Mouse (Mus musculus) heart, embryonic 16.5 days (tissue): ENCODE data around the gene Usf3. TPM values are rescaled to one million over a fixed set of nuclear protein-coding genes. Genes with fewer than 3 reads are reported as not detected.

Source experiments
- ATAC-seq: fragments of 200-750 bp; cut with Nextera tagmentation; replicated peaks from 2 replicates; pipeline ENCODE4 v1.8.0; 2017; ENCODE audit warnings: moderate number of reproducible peaks; ENCODE audit not compliant: insufficient read depth, low FRiP score; ENCODE audit errors: extremely low read depth
- H3K27ac ChIP-seq: fragments of 300-500 bp; sonication (generic); 2 replicates; pipeline ENCODE4 v1.5.1; 2014; ENCODE audit warnings: mild to moderate bottlenecking, low read length, control low read depth, moderate library complexity
- H3K27me3 ChIP-seq: fragments of 300-500 bp; sonication (generic); 2 replicates; pipeline ENCODE4 v1.6.1; 2014; ENCODE audit warnings: low read length, mixed read lengths; ENCODE audit not compliant: control insufficient read depth, insufficient read depth
- H3K36me3 ChIP-seq: fragments of 300-500 bp; sonication (generic); 2 replicates; pipeline ENCODE4 v1.6.1; 2014; ENCODE audit not compliant: control insufficient read depth, insufficient read depth
- H3K4me1 ChIP-seq: fragments of 300-500 bp; sonication (generic); 2 replicates; pipeline ENCODE4 v1.6.1; 2014; ENCODE audit warnings: low read length, mixed read lengths; ENCODE audit not compliant: control insufficient read depth, insufficient read depth
- H3K4me2 ChIP-seq: fragments of 300-500 bp; sonication (generic); 2 replicates; pipeline ENCODE4 v1.6.1; 2014; ENCODE audit warnings: low read depth, mild to moderate bottlenecking, control low read depth, low read length
- H3K4me3 ChIP-seq: fragments of 300-500 bp; sonication (generic); 2 replicates; pipeline ENCODE4 v1.5.1; 2014; ENCODE audit warnings: mild to moderate bottlenecking, control low read depth, low read length
- H3K9ac ChIP-seq: fragments of 300-500 bp; sonication (generic); 2 replicates; pipeline ENCODE4 v1.6.1; 2014; ENCODE audit warnings: low read length, control low read depth
- H3K9me3 ChIP-seq: fragments of 300-500 bp; sonication (generic); replicated peaks from 2 replicates; pipeline ENCODE4 v1.6.1; 2016; ENCODE audit warnings: low read length; ENCODE audit not compliant: control insufficient read depth
- WGBS: fragments of 180-500 bp; shearing (Covaris S2); extraction: QIAGEN DNeasy Blood & Tissue Kit; methylation state at CpG from one replicate; pipeline ENCODE4 v1.1.7; 2014; 5-methylcytosine and 5-hydroxymethylcytosine counted together
- polyA plus RNA-seq: library from polyadenylated mRNA; unstranded; fragments of >200 nt; fragmentation: Nextera tagmentation; extraction: Ambion mirVana; gene quantifications from 2 replicates; pipeline ENCODE4 v1.2.1, GENCODE M21; 2015

Usf3 gene
- polyA plus RNA-seq, 1 experiment from 2014 or later = 2.0 TPM

GRCm38 (mm10) chr16:44165182-44165581 is 7.9 kb upstream of the Usf3 start:
- WGBS = 49% methylated on average over 3 of the region's 3 CpGs
- no peak for ATAC-seq

GRCm38 (mm10) chr16:44168990-44169389 is 4.1 kb upstream of the Usf3 start:
- WGBS = 78% methylated on average over 4 of the region's 4 CpGs
- no peak overlapping the region for H3K9ac ChIP-seq
- peaks cover 9% of the 10 kb centered on the region for H3K4me1 ChIP-seq
- ATAC-seq = no peak
- H3K4me2 ChIP-seq = no peak overlapping the region
- H3K27ac ChIP-seq = no peak overlapping the region
- no peaks in the 10 kb centered on the region for H3K36me3 ChIP-seq
- H3K9me3 ChIP-seq = no peaks in the 10 kb centered on the region
- no peak overlapping the region for H3K4me3 ChIP-seq
- no peaks in the 10 kb centered on the region for H3K27me3 ChIP-seq

More at GRCm38 (mm10) chr16:44165182-44165581, 7.9 kb upstream of the Usf3 start:
- no peaks in the 10 kb centered on the region for H3K27me3 ChIP-seq
- no peak overlapping the region for H3K9ac ChIP-seq
- no peak overlapping the region for H3K4me3 ChIP-seq
- no peaks in the 10 kb centered on the region for H3K9me3 ChIP-seq
- no peaks in the 10 kb centered on the region for H3K36me3 ChIP-seq
- H3K4me2 ChIP-seq = no peak overlapping the region
- H3K4me1 ChIP-seq = peaks cover 3% of the 10 kb centered on the region; the same call in 1 of the 2 replicates
- no peak overlapping the region for H3K27ac ChIP-seq

DNA sequence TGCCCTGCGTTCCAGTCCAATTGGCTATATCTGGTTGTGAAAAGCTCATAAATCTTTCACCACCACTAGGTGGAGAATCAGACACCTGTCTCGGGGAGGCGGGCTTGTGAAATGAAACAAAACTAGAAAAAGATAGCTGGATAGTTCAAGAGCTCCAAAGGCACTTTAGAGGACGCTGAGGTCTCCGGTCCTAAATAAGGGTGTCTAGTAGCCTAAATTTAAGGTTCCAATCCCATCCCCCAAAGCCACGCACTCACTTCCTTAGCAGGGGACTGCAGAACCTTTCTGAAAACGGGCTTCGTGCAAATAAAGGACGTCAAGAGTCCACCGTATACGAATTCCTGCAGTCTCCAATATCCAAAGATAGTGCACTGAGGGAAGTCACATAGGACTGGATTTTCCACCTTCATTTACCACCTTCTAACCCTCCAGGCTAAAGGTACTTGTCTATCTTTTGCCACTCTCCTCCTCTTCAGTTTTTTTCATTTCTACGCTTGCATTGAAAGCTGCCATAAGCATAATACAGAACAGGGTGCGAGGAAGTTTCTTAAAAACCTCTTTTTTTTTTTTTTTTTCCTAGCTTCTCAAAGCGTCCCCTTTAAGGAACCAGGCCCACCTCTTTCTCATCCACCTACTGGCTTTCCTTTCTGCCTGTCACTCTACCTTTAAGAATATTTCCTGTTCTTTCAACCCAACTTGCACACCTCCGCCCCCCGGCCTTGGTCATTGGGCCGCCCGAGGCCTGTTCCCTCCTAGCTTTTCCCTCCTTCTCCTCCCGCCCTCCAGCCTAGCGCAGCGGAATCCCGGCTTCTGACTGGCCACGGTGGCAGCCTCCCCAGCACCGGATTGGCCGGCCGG is 520 bp upstream of the Usf3 start:
- ATAC-seq = peak; percentile 99
- no peaks in the 10 kb centered on the region for H3K9me3 ChIP-seq
- H3K9ac ChIP-seq = peak overlapping the region; percentile 76
- H3K27ac ChIP-seq = peak overlapping the region; percentile 97
- peaks cover 21% of the 10 kb centered on the region for H3K4me1 ChIP-seq
- H3K4me2 ChIP-seq = peak overlapping the region; percentile 92
- H3K27me3 ChIP-seq = no peaks in the 10 kb centered on the region
- H3K4me3 ChIP-seq = peak overlapping the region; percentile 85
- WGBS = under 1% methylated on average over 26 of the region's 26 CpGs
- no peaks in the 10 kb centered on the region for H3K36me3 ChIP-seq

GRCm38 (mm10) chr16:44173966-44174530 is 1.0 kb downstream of the Usf3 start:
- 12% methylated on average over 7 of the region's 7 CpGs for WGBS
- H3K4me2 ChIP-seq = peak overlapping the region; percentile 72

GRCm38 (mm10) chr16:44175001-44175400 is 2.0 kb downstream of the Usf3 start:
- no peak overlapping the region for H3K4me3 ChIP-seq
- peaks cover 21% of the 10 kb centered on the region for H3K4me1 ChIP-seq
- WGBS = 53% methylated on average over 1 of the region's 1 CpGs
- H3K27ac ChIP-seq = no peak overlapping the region
- no peaks in the 10 kb centered on the region for H3K9me3 ChIP-seq
- no peak overlapping the region for H3K4me2 ChIP-seq
- no peak for ATAC-seq
- H3K36me3 ChIP-seq = 0 out of 2 replicates have a peak, but pooled peaks cover 2% of the 10 kb centered on the region
- no peaks in the 10 kb centered on the region for H3K27me3 ChIP-seq
- H3K9ac ChIP-seq = no peak overlapping the region

More at GRCm38 (mm10) chr16:44173966-44174530, 1.0 kb downstream of the Usf3 start:
- Histone ChIP-seq H3K4me1 (peaks cover 21% of the 10 kb centered on the region), H3K9me3 (no peaks in the 10 kb centered on the region), H3K27me3 (no peaks in the 10 kb centered on the region), H3K4me3 (peak overlapping the region; percentile 85), H3K9ac (peak overlapping the region; percentile 92), H3K27ac (peak overlapping the region; percentile 96), H3K36me3 (0 out of 2 replicates have a peak, but pooled peaks cover 2% of the 10 kb centered on the region)
- no peak for ATAC-seq

DNA sequence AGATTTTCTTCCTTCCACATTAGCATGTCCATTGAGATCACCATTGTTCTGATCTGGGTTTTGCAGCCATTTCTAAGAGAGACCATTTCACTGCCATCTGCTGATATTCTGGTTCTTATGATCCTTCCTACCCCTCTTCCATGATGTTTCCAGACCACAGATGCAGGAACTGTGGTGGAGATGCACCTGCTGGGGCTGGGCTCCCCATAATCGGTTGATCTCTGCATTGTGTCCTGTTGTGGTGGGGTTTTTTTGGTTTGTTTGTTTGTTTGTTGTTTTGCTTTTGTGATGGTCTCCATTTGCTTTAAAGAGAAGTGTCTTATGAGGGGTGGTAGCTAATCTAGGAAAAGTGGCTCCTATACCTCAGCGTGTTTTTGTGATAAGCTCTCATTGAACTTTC is 3.5 kb downstream of the Usf3 start:
- Histone ChIP-seq H3K27me3 (no peaks in the 10 kb centered on the region), H3K9ac (no peak overlapping the region), H3K4me3 (no peak overlapping the region), H3K27ac (no peak overlapping the region), H3K36me3 (0 out of 2 replicates have a peak, but pooled peaks cover 2% of the 10 kb centered on the region), H3K9me3 (no peaks in the 10 kb centered on the region), H3K4me2 (no peak overlapping the region), H3K4me1 (peaks cover 21% of the 10 kb centered on the region)
- 96% methylated on average over 2 of the region's 2 CpGs for WGBS
- no peak for ATAC-seq

- no peak for ATAC-seq
- Histone ChIP-seq H3K36me3 (0 out of 2 replicates have a peak, but pooled peaks cover 5% of the 10 kb centered on the region), H3K9ac (no peak overlapping the region), H3K27me3 (no peaks in the 10 kb centered on the region), H3K27ac (no peak overlapping the region), H3K9me3 (no peaks in the 10 kb centered on the region), H3K4me3 (no peak overlapping the region), H3K4me2 (no peak overlapping the region), H3K4me1 (peaks cover 16% of the 10 kb centered on the region)
- 54% methylated on average over 1 of the region's 1 CpGs for WGBS
Measured at GRCm38 (mm10) chr16:44178555-44178954, 5.5 kb downstream of the Usf3 start.

DNA sequence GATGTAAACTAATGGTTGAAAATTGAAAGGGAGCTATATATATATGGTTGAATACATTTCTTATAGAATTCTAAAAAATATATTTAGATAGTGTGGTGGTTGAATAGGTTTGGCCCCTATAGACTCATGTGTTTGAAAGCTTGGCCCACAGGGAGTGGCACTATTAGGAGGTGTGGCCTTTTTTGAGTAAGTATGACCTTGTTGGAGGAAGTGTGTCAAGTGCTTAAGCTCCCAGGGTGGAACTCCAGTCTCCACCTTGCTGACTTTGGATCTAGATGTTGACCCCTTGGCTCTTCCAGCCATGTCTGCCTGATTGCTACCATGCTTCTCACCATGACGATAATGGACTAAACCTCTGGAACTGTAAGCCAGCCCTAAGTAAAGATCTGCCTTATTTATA is 9.6 kb downstream of the Usf3 start:
- Histone ChIP-seq H3K4me2 (no peak overlapping the region), H3K4me1 (no peaks in the 10 kb centered on the region), H3K36me3 (0 out of 2 replicates have a peak, but pooled peaks cover 5% of the 10 kb centered on the region), H3K27ac (no peak overlapping the region), H3K9ac (no peak overlapping the region), H3K4me3 (no peak overlapping the region), H3K27me3 (no peaks in the 10 kb centered on the region), H3K9me3 (no peaks in the 10 kb centered on the region)
- ATAC-seq = no peak
- 95% methylated on average over 1 of the region's 1 CpGs for WGBS

GRCm38 (mm10) chr16:44184769-44185168 is 11.7 kb downstream of the Usf3 start:
- H3K27ac ChIP-seq = no peak overlapping the region
- H3K4me2 ChIP-seq = no peak overlapping the region
- 74% methylated on average over 3 of the region's 3 CpGs for WGBS
- H3K36me3 ChIP-seq = peaks cover 8% of the 10 kb centered on the region; the same call in 1 of the 2 replicates
- H3K9me3 ChIP-seq = peaks cover 4% of the 10 kb centered on the region
- H3K4me1 ChIP-seq = no peaks in the 10 kb centered on the region
- no peak overlapping the region for H3K9ac ChIP-seq
- no peak overlapping the region for H3K4me3 ChIP-seq
- H3K27me3 ChIP-seq = no peaks in the 10 kb centered on the region
- ATAC-seq = no peak
